8 mouse cellular contexts compared by ENCODE assay signal in genomic region chr4:105175255-105176035, GRCm38 (mm10). TPM values are rescaled to one million over a fixed set of nuclear protein-coding genes. Genes with fewer than 3 reads are reported as not detected.
A peak's percentile ranks its signal among the peaks of the same experiment; 100 is the strongest.
DNase-seq lines count a peak whose midpoint lies in the region; ATAC-seq and TF ChIP-seq lines count a peak whose summit lies in the region.

No protein-coding gene starts in this region.

- peak; percentile 70 for ATAC-seq in forebrain, postnatal 0 days
- ATAC-seq in erythroblast, adult 5-6 weeks (replicated peaks; ENCODE audit: low FRiP score, poor library complexity, severe bottlenecking): no peak
- ATAC-seq in liver, embryonic 12.5 days: no peak

- 24% methylated on average over 16 of the region's 16 CpGs for WGBS in forebrain, postnatal 0 days
- WGBS in liver, embryonic 12.5 days (ENCODE audit: insufficient replicate concordance): 66% methylated on average over 16 of the region's 16 CpGs

- H3K27me3 ChIP-seq in forebrain, postnatal 0 days (ENCODE audit: insufficient read depth, low read length): no peaks in the 10 kb centered on the region
- no peaks in the 10 kb centered on the region for H3K27me3 ChIP-seq in liver, embryonic 12.5 days (replicated peaks)

- peak overlapping the region; percentile 47 for H3K27ac ChIP-seq in forebrain, postnatal 0 days (ENCODE audit: low read depth, low read length)
- H3K27ac ChIP-seq in left cerebral cortex, adult 2 months: peak overlapping the region; percentile 45; the same call in 1 of the 2 replicates
- no peak overlapping the region for H3K27ac ChIP-seq in liver, embryonic 12.5 days

- H3K4me1 ChIP-seq in forebrain, postnatal 0 days (ENCODE audit: insufficient read depth): peaks cover 10% of the 10 kb centered on the region; the same call in 1 of the 2 replicates
- peaks cover 11% of the 10 kb centered on the region for H3K4me1 ChIP-seq in liver, embryonic 12.5 days

- H3K9ac ChIP-seq in forebrain, postnatal 0 days: peak overlapping the region; percentile 14; the same call in 1 of the 2 replicates
- H3K9ac ChIP-seq in liver, embryonic 12.5 days: no peak overlapping the region

- H3K9me3 ChIP-seq in forebrain, postnatal 0 days (ENCODE audit: low read length): no peaks in the 10 kb centered on the region
- no peaks in the 10 kb centered on the region for H3K9me3 ChIP-seq in liver, embryonic 12.5 days (replicated peaks)

- no peak overlapping the region for H3K4me2 ChIP-seq in forebrain, postnatal 0 days (ENCODE audit: low read depth)
- no peak overlapping the region for H3K4me2 ChIP-seq in liver, embryonic 12.5 days

- H3K4me3 ChIP-seq in forebrain, postnatal 0 days (ENCODE audit: low read depth, low read length): no peak overlapping the region
- H3K4me3 ChIP-seq in left cerebral cortex, adult 2 months: no peak overlapping the region
- H3K4me3 ChIP-seq in liver, embryonic 12.5 days: no peak overlapping the region

- H3K36me3 ChIP-seq in forebrain, postnatal 0 days (ENCODE audit: insufficient read depth): no peaks in the 10 kb centered on the region
- H3K36me3 ChIP-seq in liver, embryonic 12.5 days: 0 out of 2 replicates have a peak, but pooled peaks cover 2% of the 10 kb centered on the region

- intact Hi-C loops in left cerebral cortex, adult 2 months (cut with DNase I): no loop called here

- no peak for TF ChIP-seq CTCF in forebrain, postnatal 0 days (IDR thresholded peaks at IDR 0.05; ENCODE audit: low read depth)
- no peak for TF ChIP-seq CTCF in left cerebral cortex, adult 2 months (IDR thresholded peaks at IDR 0.05)

- peak; percentile 66 for DNase-seq in retina, postnatal 1 day
- no peak for DNase-seq in retina, embryonic 14.5 days (ENCODE audit: low spot score)
- peak; percentile 69 for DNase-seq in forebrain, postnatal 0 days
- peak; percentile 28 to 57 for DNase-seq in left cerebral cortex, adult 2 months (ENCODE audit: extremely low spot score in 1 of 2, low spot score in 2 of 2)
- DNase-seq in right cerebral cortex, postnatal 25 days: peak; percentile 27
- no peak for DNase-seq in kidney, adult 9 months

RNA-seq across cellular contexts. Expression of gene Plpp3, which starts 18.3 kb away (rescaled TPM):
- total RNA-seq in forebrain, postnatal 0 days (2014; rRNA removed): 64.8 and 87.3 TPM in 2 replicates
- polyA plus RNA-seq in forebrain, postnatal 0 days (2015; fragmentation: Nextera tagmentation; extraction: Ambion mirVana): 82.8 and 117 TPM in 2 replicates
- 100 to 1,000 TPM; 153 to 180 TPM for total RNA-seq in left cerebral cortex, adult 2 months (2021)
- 0.58 TPM in 1 of 2 replicates, not detected in the other for total RNA-seq in erythroblast, adult 5-6 weeks (2015; ENCODE audit: low replicate concordance)
- 0.09 TPM in 1 of 2 replicates, not detected in the other for total RNA-seq in erythroblast, adult 5-6 weeks (2017; ENCODE audit: low replicate concordance)
- polyA plus RNA-seq in liver, embryonic 12.5 days (2016; fragmentation: Nextera tagmentation; extraction: Ambion mirVana): 14.5 and 15.6 TPM in 2 replicates

Comparison
In these comparisons a context has a peak if more than half of its experiments do, and no peak if none do; other contexts are left out.
1. DNase-seq: peak in retina, postnatal 1 day (single experiment), forebrain, postnatal 0 days (single experiment), left cerebral cortex, adult 2 months (2 of 2) and right cerebral cortex, postnatal 25 days (single experiment); none in retina, embryonic 14.5 days (single experiment) and kidney, adult 9 months (single experiment).
2. RNA of gene Plpp3, which starts 18.3 kb away (total RNA-seq): 153 to 180 TPM in left cerebral cortex, adult 2 months and 64.8 to 87.3 TPM in forebrain, postnatal 0 days; 0.09 to 0.58 TPM in erythroblast, adult 5-6 weeks; every median in the first group is over 10 times any median in the second.